Mouse (Mus musculus) liver, postnatal 0 days (tissue): ENCODE data around the gene Cmtm8. TPM values are rescaled to one million over a fixed set of nuclear protein-coding genes. Genes with fewer than 3 reads are reported as not detected.

Source experiments
- ATAC-seq: fragments of 200-750 bp; cut with Nextera tagmentation; 2 replicates; pipeline ENCODE4 v1.8.0; 2017; ENCODE audit warnings: mild to moderate bottlenecking, moderate library complexity
- DNase-seq: peaks from one replicate; pipeline ENCODE4 v3.0.0-alpha.2; 2016
- H3K27ac ChIP-seq: fragments of 300-500 bp; sonication (generic); 2 replicates; pipeline ENCODE4 v1.5.1; 2014; ENCODE audit warnings: antibody characterized with exemption, moderate library complexity, mild to moderate bottlenecking, low read depth
- H3K27me3 ChIP-seq: fragments of 300-500 bp; sonication (generic); 2 replicates; pipeline ENCODE4 v1.6.1; 2014; ENCODE audit warnings: low read length, control low read depth, mixed read lengths; ENCODE audit not compliant: insufficient read depth
- H3K36me3 ChIP-seq: fragments of 300-500 bp; sonication (generic); replicated peaks from 2 replicates; pipeline ENCODE4 v1.6.1; 2014; ENCODE audit warnings: mild to moderate bottlenecking, control low read depth, low read length, moderate library complexity, mixed read lengths; ENCODE audit not compliant: insufficient read depth
- H3K4me1 ChIP-seq: fragments of 300-500 bp; sonication (generic); 2 replicates; pipeline ENCODE4 v1.6.1; 2014; ENCODE audit warnings: antibody characterized with exemption, mild to moderate bottlenecking, control low read depth; ENCODE audit not compliant: insufficient read depth
- H3K4me2 ChIP-seq: fragments of 300-500 bp; sonication (generic); 2 replicates; pipeline ENCODE4 v1.6.1; 2014; ENCODE audit warnings: low read depth, mild to moderate bottlenecking, low read length, moderate library complexity, mixed read lengths
- H3K4me3 ChIP-seq: fragments of 300-500 bp; sonication (generic); 2 replicates; pipeline ENCODE4 v1.5.1; 2014; ENCODE audit warnings: low read depth, low read length
- H3K9ac ChIP-seq: fragments of 300-500 bp; sonication (generic); replicated peaks from 2 replicates; pipeline ENCODE4 v1.6.1; 2014; ENCODE audit warnings: mild to moderate bottlenecking, moderate library complexity
- H3K9me3 ChIP-seq: fragments of 300-500 bp; sonication (generic); 2 replicates; pipeline ENCODE4 v1.6.1; 2016; ENCODE audit warnings: mild to moderate bottlenecking, control low read depth, low read length, mixed read lengths
- CTCF ChIP-seq: sonication (generic); IDR thresholded peaks from 2 replicates; pipeline ENCODE4 v1.5.1; 2016; ENCODE audit warnings: antibody characterized with exemption, low read depth
- EP300 ChIP-seq: IDR thresholded peaks from 2 replicates; pipeline ENCODE4 v1.6.1; 2016; ENCODE audit warnings: antibody characterized with exemption, low read depth, mild to moderate bottlenecking
- WGBS: fragments of 180-500 bp; shearing (Covaris S2); extraction: QIAGEN DNeasy Blood & Tissue Kit; methylation state at CpG from one replicate; pipeline ENCODE4 v1.1.7; 2014; ENCODE audit not compliant: insufficient replicate concordance; 5-methylcytosine and 5-hydroxymethylcytosine counted together
- polyA plus RNA-seq: library from polyadenylated mRNA; unstranded; fragments of >200 nt; fragmentation: Nextera tagmentation; extraction: Ambion mirVana; gene quantifications from 2 replicates; pipeline ENCODE4 v1.2.1, GENCODE M21; 2015

Cmtm8 gene
- polyA plus RNA-seq, 1 experiment from 2014 or later, result 109 TPM

GRCm38 (mm10) chr9:114828377-114828776 lies 15.6 kb downstream of the Cmtm8 start:
- Histone ChIP-seq H3K4me1 (peaks cover 29% of the 10 kb centered on the region), H3K27me3 (no peaks in the 10 kb centered on the region), H3K9ac (no peak overlapping the region), H3K4me2 (no peak overlapping the region), H3K4me3 (no peak overlapping the region), H3K9me3 (no peaks in the 10 kb centered on the region), H3K36me3 (no peaks in the 10 kb centered on the region), H3K27ac (peak overlapping the region; percentile 90)
- DNase-seq (no peak), ATAC-seq (no peak)
- 79% methylated on average over 6 of the region's 6 CpGs for WGBS
- TF ChIP-seq CTCF (peak; percentile 43; the same call in 1 of the 2 replicates), EP300 (no peak)

- no peak overlapping the region for H3K4me3 ChIP-seq
- H3K9ac ChIP-seq, result no peak overlapping the region
- H3K4me1 ChIP-seq, result peaks cover 29% of the 10 kb centered on the region
- H3K36me3 ChIP-seq, result no peaks in the 10 kb centered on the region
- H3K9me3 ChIP-seq, result no peaks in the 10 kb centered on the region
- H3K4me2 ChIP-seq, result no peak overlapping the region
- no peaks in the 10 kb centered on the region for H3K27me3 ChIP-seq
- 52% methylated on average over 1 of the region's 1 CpGs for WGBS
- ATAC-seq (peak; percentile 37), DNase-seq (no peak)
- H3K27ac ChIP-seq, result peak overlapping the region; percentile 49
- TF ChIP-seq CTCF (no peak), EP300 (no peak)
These were observed 16.6 kb downstream of the Cmtm8 start for GRCm38 (mm10) chr9:114827242-114827852.

- DNase-seq (no peak), ATAC-seq (no peak)
- Histone ChIP-seq H3K36me3 (no peaks in the 10 kb centered on the region), H3K4me3 (no peak overlapping the region), H3K4me2 (no peak overlapping the region), H3K9me3 (no peaks in the 10 kb centered on the region), H3K27me3 (no peaks in the 10 kb centered on the region), H3K27ac (0 out of 2 replicates have a peak overlapping the region, but pooled peaks have one; percentile 22), H3K4me1 (peaks cover 19% of the 10 kb centered on the region), H3K9ac (no peak overlapping the region)
- 58% methylated on average over 7 of the region's 7 CpGs for WGBS
- TF ChIP-seq CTCF, result no peak
These were observed 19.8 kb downstream of the Cmtm8 start for GRCm38 (mm10) chr9:114824166-114824565.

GRCm38 (mm10) chr9:114821548-114822289 lies 22.2 kb downstream of the Cmtm8 start:
- ATAC-seq (no peak), DNase-seq (no peak)

GRCm38 (mm10) chr9:114818918-114819317 lies 25.0 kb downstream of the Cmtm8 start:
- WGBS, result 79% methylated on average over 3 of the region's 3 CpGs
- ATAC-seq (no peak), DNase-seq (no peak)
- Histone ChIP-seq H3K9ac (no peak overlapping the region), H3K4me3 (no peak overlapping the region), H3K27ac (peak overlapping the region; percentile 42; the same call in 1 of the 2 replicates), H3K4me2 (no peak overlapping the region), H3K9me3 (no peaks in the 10 kb centered on the region), H3K27me3 (no peaks in the 10 kb centered on the region), H3K36me3 (no peaks in the 10 kb centered on the region), H3K4me1 (peaks cover 14% of the 10 kb centered on the region; the same call in 1 of the 2 replicates)
- no peak for TF ChIP-seq EP300
- TF ChIP-seq CTCF, result no peak

More at GRCm38 (mm10) chr9:114821548-114822289, 22.2 kb downstream of the Cmtm8 start:
- Histone ChIP-seq H3K9ac (no peak overlapping the region), H3K27ac (no peak overlapping the region), H3K36me3 (no peaks in the 10 kb centered on the region), H3K4me1 (peaks cover 8% of the 10 kb centered on the region; the same call in 1 of the 2 replicates), H3K27me3 (no peaks in the 10 kb centered on the region), H3K4me2 (no peak overlapping the region), H3K4me3 (no peak overlapping the region), H3K9me3 (no peaks in the 10 kb centered on the region)
- WGBS, result 79% methylated on average over 15 of the region's 15 CpGs
- no peak for TF ChIP-seq CTCF
- TF ChIP-seq EP300, result no peak

- peak; percentile 84 for ATAC-seq
- peak; percentile 29; the same call in 1 of the 2 replicates for TF ChIP-seq EP300
- TF ChIP-seq CTCF, result no peak
- peaks cover 19% of the 10 kb centered on the region for H3K4me1 ChIP-seq
- no peak overlapping the region for H3K4me2 ChIP-seq
- peak; percentile 52 for DNase-seq
- peak overlapping the region; percentile 84 for H3K27ac ChIP-seq
- no peak overlapping the region for H3K9ac ChIP-seq
- H3K36me3 ChIP-seq, result no peaks in the 10 kb centered on the region
- H3K9me3 ChIP-seq, result no peaks in the 10 kb centered on the region
- WGBS, result 42% methylated on average over 7 of the region's 7 CpGs
- no peaks in the 10 kb centered on the region for H3K27me3 ChIP-seq
- no peak overlapping the region for H3K4me3 ChIP-seq
These were observed 26.9 kb downstream of the Cmtm8 start for GRCm38 (mm10) chr9:114817012-114817411.
